Mouse (Mus musculus) liver, adult 2 months (tissue): ENCODE results near the gene a. TPM values are rescaled to one million over a fixed set of nuclear protein-coding genes. Genes with fewer than 3 reads are reported as not detected.

Experiments used
- DNase-seq: peaks from one replicate; pipeline ENCODE4 v3.0.0-alpha.2; 2011; ENCODE audit warnings: low read depth, low spot score; ENCODE audit errors: extremely low read depth
- H3K27ac ChIP-seq: fragments of 200-500 bp; replicated peaks from 2 replicates; pipeline ENCODE4 v1.5.1; 2012; ENCODE audit warnings: low read depth, mild to moderate bottlenecking, control low read depth, inconsistent platforms, low read length; ENCODE audit not compliant: insufficient read depth
- H3K27me3 ChIP-seq: fragments of 200-500 bp; 2 replicates; pipeline ENCODE4 v1.6.1; 2012; ENCODE audit warnings: mild to moderate bottlenecking, moderate library complexity, low read length, inconsistent platforms; ENCODE audit not compliant: control insufficient read depth, insufficient read depth
- H3K36me3 ChIP-seq: fragments of 200-500 bp; 2 replicates; pipeline ENCODE4 v1.6.1; 2012; ENCODE audit warnings: low read length, inconsistent platforms; ENCODE audit not compliant: control insufficient read depth, insufficient read depth
- H3K4me1 ChIP-seq: fragments of 200-500 bp; 2 replicates; pipeline ENCODE4 v1.6.1; 2011; ENCODE audit warnings: low read length; ENCODE audit not compliant: control insufficient read depth, insufficient read depth
- H3K4me3 ChIP-seq: fragments of 200-500 bp; 2 replicates; pipeline ENCODE4 v1.5.1; 2011; ENCODE audit warnings: low read depth, mild to moderate bottlenecking, control low read depth, low read length, moderate library complexity; ENCODE audit not compliant: insufficient read depth
- H3K79me2 ChIP-seq: fragments of 200-500 bp; 2 replicates; pipeline ENCODE4 v1.6.1; 2012; ENCODE audit warnings: inconsistent platforms, mild to moderate bottlenecking, low read length, moderate library complexity; ENCODE audit not compliant: control insufficient read depth, insufficient read depth
- H3K9ac ChIP-seq: fragments of 200-500 bp; 2 replicates; pipeline ENCODE4 v1.6.1; 2012; ENCODE audit warnings: low read depth, mild to moderate bottlenecking, control low read depth, inconsistent platforms, low read length
- CTCF ChIP-seq: fragments of 200-500 bp; IDR thresholded peaks from 2 replicates; pipeline ENCODE4 v1.5.1; 2011; ENCODE audit warnings: low read depth, low read length, control low read depth
- POLR2A ChIP-seq: fragments of 200-500 bp; IDR thresholded peaks from 2 replicates; pipeline ENCODE4 v1.6.1; 2011; ENCODE audit warnings: low read length, control low read depth; ENCODE audit not compliant: insufficient read depth; ENCODE audit errors: extremely low read depth
- WGBS: fragments of 180-500 bp; shearing (Covaris S2); methylation state at CpG from one replicate; pipeline ENCODE4 v1.1.7; 2018; 5-methylcytosine and 5-hydroxymethylcytosine counted together
- polyA plus RNA-seq: library from polyadenylated mRNA; depleted of rRNA; stranded (reverse); fragments of >200 nt; gene quantifications from 2 replicates; pipeline ENCODE4 v1.2.3, GENCODE M21; 2012
- total RNA-seq: library from RNA; depleted of rRNA; stranded (reverse); fragments of >200 nt; gene quantifications from 2 replicates; pipeline ENCODE4 v1.2.3, GENCODE M21; 2014

Gene a
- total and polyA plus RNA-seq, 2 experiments, result not detected

GRCm38 (mm10) chr2:155073978-155074765, 283.0 kb downstream of the a start, which contains the start of gene Ahcy:
Ahcy (minus strand) TSS chr2:155074497.
- Histone ChIP-seq H3K36me3 (peaks cover 25% of the 10 kb centered on the region), H3K27ac (peak within 1 kb of the TSS; percentile 98), H3K9ac (peak within 1 kb of the TSS; percentile 90), H3K27me3 (no peaks in the 10 kb centered on the region), H3K4me3 (peak within 1 kb of the TSS; percentile 96), H3K4me1 (peaks cover 14% of the 10 kb centered on the region), H3K79me2 (peaks cover 33% of the 10 kb centered on the region)
- TF ChIP-seq CTCF (no peak), POLR2A (peak; percentile 93)
- peak; percentile 97 for DNase-seq
- WGBS, result under 1% methylated on average over 56 of the region's 56 CpGs

- 22% methylated on average over 12 of the region's 12 CpGs for WGBS
- H3K9ac ChIP-seq, result peak overlapping the region; percentile 66
- no peaks in the 10 kb centered on the region for H3K27me3 ChIP-seq
- H3K79me2 ChIP-seq, result peaks cover 31% of the 10 kb centered on the region
- TF ChIP-seq POLR2A, result no peak
- TF ChIP-seq CTCF, result no peak
- peaks cover 15% of the 10 kb centered on the region for H3K4me1 ChIP-seq
- DNase-seq, result no peak
- H3K27ac ChIP-seq, result peak overlapping the region; percentile 96
- H3K4me3 ChIP-seq, result peak overlapping the region; percentile 15
- H3K36me3 ChIP-seq, result peaks cover 19% of the 10 kb centered on the region
Observed at GRCm38 (mm10) chr2:155074766-155075330, 283.6 kb downstream of the a start.

- H3K79me2 ChIP-seq, result peaks cover 25% of the 10 kb centered on the region
- peak overlapping the region; percentile 39 for H3K9ac ChIP-seq
- H3K4me3 ChIP-seq, result no peak overlapping the region
- DNase-seq, result no peak
- peaks cover 17% of the 10 kb centered on the region for H3K36me3 ChIP-seq
- 69% methylated on average over 6 of the region's 6 CpGs for WGBS
- H3K27me3 ChIP-seq, result no peaks in the 10 kb centered on the region
- peak overlapping the region; percentile 96 for H3K27ac ChIP-seq
- peaks cover 18% of the 10 kb centered on the region for H3K4me1 ChIP-seq
- TF ChIP-seq POLR2A (no peak), CTCF (no peak)
Observed at GRCm38 (mm10) chr2:155075649-155076048, 284.4 kb downstream of the a start.

GRCm38 (mm10) chr2:155079500-155080178, 288.4 kb downstream of the a start:
- H3K79me2 ChIP-seq, result no peaks in the 10 kb centered on the region; the same call in 1 of the 2 replicates
- H3K4me1 ChIP-seq, result peaks cover 29% of the 10 kb centered on the region
- no peak for TF ChIP-seq CTCF
- TF ChIP-seq POLR2A, result no peak
- H3K27ac ChIP-seq, result peak overlapping the region; percentile 75
- H3K27me3 ChIP-seq, result no peaks in the 10 kb centered on the region
- no peak for DNase-seq
- H3K36me3 ChIP-seq, result no peaks in the 10 kb centered on the region
- H3K4me3 ChIP-seq, result no peak overlapping the region
- peak overlapping the region; percentile 37; the same call in 1 of the 2 replicates for H3K9ac ChIP-seq
- 37% methylated on average over 7 of the region's 7 CpGs for WGBS

DNA sequence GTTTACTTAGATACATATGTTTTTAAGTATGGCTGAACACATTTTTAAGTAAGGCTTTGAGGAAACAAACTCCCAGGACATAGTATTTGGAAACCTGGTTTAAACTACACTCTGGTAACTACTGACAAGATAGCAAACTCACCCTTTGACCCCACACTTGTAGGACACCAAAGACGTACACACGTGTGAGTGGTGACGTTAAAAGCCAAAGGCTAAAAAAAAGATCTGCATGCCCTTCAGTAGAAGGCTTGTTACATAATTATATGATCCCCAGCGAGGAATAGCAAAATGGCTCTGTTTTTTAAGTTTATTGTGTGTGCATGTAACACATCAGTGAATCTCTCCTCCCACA, 289.0 kb downstream of the a start:
- peak overlapping the region; percentile 97 for H3K27ac ChIP-seq
- WGBS, result 19% methylated on average over 4 of the region's 4 CpGs
- TF ChIP-seq CTCF (no peak), POLR2A (no peak)

More for the DNA sequence above, 289.0 kb downstream of the a start:
- peaks cover 24% of the 10 kb centered on the region for H3K4me1 ChIP-seq
- DNase-seq, result peak; percentile 99
- H3K27me3 ChIP-seq, result no peaks in the 10 kb centered on the region
- H3K79me2 ChIP-seq, result no peaks in the 10 kb centered on the region; the same call in 1 of the 2 replicates
- H3K4me3 ChIP-seq, result no peak overlapping the region
- H3K36me3 ChIP-seq, result no peaks in the 10 kb centered on the region
- H3K9ac ChIP-seq, result peak overlapping the region; percentile 71
